Mouse (Mus musculus) right cerebral cortex, postnatal 25 days (tissue): ENCODE results near the gene Lce3c.

Source experiments
- DNase-seq: peaks from one replicate; pipeline ENCODE4 v3.0.0; 2022

The Lce3c gene

GRCm38 (mm10) chr3:92944186-92944585, at the start of gene Lce3c:
Gene Lce3c, plus strand, starts transcription at chr3:92944486.
- DNase-seq = no peak

DNA sequence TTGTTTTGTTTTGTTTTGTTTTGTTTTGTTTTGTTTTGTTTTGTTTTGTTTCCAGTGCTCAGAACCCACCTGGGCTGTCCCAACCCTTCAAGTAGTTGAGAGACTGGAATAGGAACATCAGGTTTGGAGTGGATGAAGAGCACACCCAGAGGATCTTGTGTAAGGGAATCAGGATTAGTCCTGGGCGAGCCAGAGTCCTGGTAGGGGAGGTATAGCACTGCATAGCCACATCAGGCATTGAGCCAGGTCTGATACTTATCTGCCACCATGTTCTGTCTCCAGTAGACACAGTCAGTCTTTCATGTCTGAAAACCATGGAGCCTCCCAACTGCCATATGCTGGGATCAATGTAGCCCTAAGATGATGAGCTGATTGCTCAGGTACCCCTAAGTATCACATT, 49.8 kb upstream of the Lce3c start:
- no peak for DNase-seq

DNA sequence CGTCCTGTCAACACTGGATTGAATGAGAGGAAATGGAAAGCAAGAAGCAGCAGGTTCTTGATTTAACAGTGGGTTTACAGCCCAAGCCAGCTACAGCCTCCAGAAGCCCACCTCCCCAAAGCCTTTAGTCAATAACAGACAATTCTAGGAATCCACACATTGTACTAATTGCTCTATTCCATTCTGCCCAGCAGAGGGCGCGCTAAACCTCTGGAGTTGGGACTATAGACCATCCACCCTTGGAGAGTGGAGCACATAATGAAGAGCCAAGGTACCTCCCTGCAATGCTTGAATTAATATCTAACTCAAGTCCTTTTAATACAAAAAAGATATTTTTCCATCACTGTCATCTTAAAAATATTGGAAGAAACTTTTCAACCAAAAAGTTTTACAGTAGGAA, 41.3 kb upstream of the Lce3c start:
- DNase-seq = no peak

DNA sequence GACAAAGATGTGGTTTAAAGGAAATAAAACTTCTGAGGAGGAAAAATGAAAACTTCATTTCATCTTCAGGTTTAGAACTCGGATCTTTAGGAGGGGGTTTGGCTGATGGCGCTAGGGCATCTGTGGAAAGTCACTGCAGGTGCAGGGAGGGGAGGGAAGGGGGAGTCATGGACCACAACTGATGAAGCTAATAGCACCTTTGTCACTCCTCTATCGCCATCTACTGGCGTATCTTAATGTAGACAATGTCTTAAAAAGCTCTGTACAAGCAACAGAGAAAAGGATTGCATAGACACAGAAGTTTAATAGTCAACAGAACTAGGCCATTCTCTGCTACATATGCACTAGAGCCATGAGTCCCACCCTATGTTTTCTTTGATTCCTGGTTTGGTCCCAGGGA, 40.6 kb upstream of the Lce3c start:
- DNase-seq = no peak

DNA sequence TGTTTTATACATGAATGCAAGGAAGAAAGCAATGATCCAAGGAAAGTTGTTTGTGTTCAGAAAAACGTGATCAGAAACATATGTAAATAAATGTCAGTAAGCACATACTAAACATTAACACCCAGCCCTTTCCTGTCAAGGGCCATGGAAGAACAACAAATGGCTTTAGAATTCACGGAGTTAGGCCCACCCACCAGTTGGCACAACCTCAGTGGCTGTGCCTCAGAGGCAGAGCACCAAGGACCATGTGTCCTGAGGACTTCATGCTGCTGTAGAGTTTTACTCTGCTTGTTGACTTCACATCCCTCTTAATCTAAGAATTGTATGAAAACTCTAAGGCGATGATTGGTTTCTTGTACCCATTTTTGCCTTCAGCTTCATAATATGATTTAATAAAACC, 39.1 kb upstream of the Lce3c start:
- DNase-seq = no peak

- DNase-seq = no peak
Measured at GRCm38 (mm10) chr3:92907571-92907970, 36.7 kb upstream of the Lce3c start.

DNA sequence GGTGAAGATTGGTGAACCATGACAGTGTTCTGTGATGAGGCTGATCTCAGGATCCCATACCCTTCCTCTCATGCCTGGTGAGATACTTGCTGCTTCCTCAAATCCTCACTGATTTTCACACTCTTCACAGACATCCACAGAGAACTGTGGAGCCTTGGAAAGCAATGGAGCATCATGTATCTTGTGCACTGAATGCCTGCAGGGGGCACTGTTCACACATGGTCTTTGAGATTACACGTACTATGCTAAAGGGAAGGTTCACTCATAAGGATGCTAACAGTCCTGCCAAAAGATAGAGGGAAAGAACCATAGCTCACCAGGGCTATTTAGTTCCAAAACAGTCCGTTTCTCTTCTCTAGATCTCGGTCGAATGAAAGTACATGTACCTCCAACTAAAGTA, 23.9 kb upstream of the Lce3c start:
- no peak for DNase-seq

DNA sequence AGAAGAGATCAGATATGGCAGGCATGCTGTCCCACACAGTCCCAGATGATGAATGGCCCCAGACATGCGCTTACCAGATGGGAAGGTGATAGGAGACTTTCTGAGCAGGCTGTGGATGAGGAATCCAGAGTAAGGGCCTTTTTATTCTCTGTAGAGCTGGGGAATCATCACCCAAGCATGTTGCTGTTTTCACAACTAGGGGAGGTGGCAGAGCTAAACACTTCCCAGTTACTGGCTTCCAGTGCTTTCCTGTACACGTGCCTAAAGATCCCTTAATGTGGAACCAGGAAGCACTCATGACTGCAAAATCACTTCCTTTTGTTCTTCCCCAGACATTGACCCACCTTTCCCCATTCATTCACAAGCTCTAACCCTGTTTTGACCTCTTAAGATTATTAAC, 18.2 kb upstream of the Lce3c start, which contains the start of gene Lce3a:
Gene Lce3a (minus strand): TSS at position 101 of the 400 bp plus-strand sequence.
- no peak for DNase-seq

- no peak for DNase-seq
Measured at GRCm38 (mm10) chr3:92932679-92933078, 11.6 kb upstream of the Lce3c start, which contains the start of gene Lce3b. Gene Lce3b, plus strand, starts transcription at chr3:92932979.

DNA sequence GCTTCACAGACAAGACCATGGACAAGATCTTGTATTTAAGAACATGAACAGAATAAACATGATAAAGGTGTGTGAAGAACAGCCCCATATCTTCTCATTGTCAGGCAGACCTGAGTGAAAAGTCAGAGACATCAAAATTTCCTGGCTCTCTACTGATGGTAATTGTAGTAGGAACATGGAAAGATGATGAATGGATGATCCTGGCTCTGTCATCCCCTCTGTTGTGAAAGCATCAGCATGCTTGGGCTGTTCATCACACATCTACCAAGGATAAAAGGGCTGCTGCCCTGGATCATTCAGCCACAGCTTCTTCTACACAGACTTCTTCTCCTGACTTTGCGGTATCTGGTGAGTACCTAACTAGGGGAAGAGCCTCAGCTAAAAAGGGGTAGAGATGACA, 12.8 kb downstream of the Lce3c start, which contains the start of gene Lce3d:
Gene Lce3d (plus strand): TSS at position 301 of the 400 bp plus-strand sequence.
- no peak for DNase-seq

DNA sequence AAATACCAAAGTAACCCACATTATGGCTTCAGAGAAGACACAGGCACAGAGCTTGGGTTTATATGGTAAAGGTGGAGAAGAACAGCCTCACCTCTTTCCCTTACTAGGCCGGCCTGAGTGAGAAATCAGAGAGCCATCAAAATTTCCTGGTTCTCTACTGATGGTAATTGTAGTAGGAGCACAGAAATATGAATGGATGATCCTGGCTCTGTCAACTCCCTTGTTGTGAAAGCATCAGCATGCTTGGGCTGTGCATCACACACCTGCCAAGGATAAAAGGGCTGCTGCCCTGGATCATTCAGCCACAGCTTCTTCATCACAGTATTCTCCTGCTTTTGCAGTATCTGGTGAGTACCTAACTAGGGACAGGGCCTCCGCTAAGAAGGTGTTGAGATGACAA, 22.5 kb downstream of the Lce3c start, which contains the start of gene Lce3e:
Gene Lce3e (plus strand): TSS at position 301 of the 400 bp plus-strand sequence.
- DNase-seq = no peak

- DNase-seq = no peak
Measured at GRCm38 (mm10) chr3:92978484-92978883, 34.2 kb downstream of the Lce3c start.

DNA sequence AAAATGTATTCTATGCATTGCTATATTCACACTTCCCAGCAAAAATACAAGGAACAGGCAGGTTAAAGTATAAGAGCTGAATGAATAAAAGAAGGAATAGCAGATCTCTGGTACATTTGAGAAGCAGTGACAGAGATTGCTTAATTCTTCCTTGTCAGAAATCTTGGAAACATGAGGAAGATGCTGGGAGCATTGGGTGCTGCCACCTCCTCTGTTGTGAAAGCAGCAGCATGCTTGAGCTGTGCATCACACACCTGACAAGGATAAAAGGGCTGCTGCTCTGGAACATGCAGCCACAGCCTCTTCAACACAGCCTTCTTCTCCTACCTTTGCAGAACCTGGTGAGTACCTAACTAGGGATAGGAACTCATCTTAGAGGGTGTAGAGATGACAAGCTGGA, 47.6 kb downstream of the Lce3c start, which contains the start of gene Lce3f:
Gene Lce3f (plus strand): TSS at position 301 of the 400 bp plus-strand sequence.
- DNase-seq = no peak
